Mouse (Mus musculus) liver, postnatal 0 days (tissue): ENCODE results near the gene Khdc3.

Source experiments
- CTCF ChIP-seq: sonication (generic); IDR thresholded peaks from 2 replicates; pipeline ENCODE4 v1.5.1; 2016; ENCODE audit warnings: antibody characterized with exemption, low read depth
- EP300 ChIP-seq: IDR thresholded peaks from 2 replicates; pipeline ENCODE4 v1.6.1; 2016; ENCODE audit warnings: antibody characterized with exemption, low read depth, mild to moderate bottlenecking

DNA sequence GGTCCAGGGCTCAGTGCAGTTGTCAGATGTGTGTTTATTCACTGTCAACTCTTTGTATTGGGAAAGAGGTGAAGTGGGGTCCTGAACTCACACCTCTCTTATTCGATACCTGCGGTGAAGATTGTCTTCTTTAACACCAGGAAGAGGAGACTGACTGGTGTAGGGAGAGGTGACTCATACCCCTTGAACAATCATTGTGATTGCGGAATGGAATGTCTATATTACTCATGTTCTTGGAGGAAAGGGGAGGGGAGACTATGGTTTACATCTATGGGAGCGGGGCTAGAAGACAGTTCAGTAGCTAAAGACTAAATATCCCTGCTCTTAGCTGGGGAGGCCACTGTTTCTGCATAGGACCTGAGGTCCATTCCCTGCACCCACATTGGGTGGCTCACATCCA, 28.9 kb downstream of the Khdc3 start:
- TF ChIP-seq EP300: no peak
- TF ChIP-seq CTCF: no peak
